Mouse (Mus musculus): ENCODE measurements around the gene Ptprg. TPM values are rescaled to one million over a fixed set of nuclear protein-coding genes. Genes with fewer than 3 reads are reported as not detected.
"Not testable (repeated sequence)": the region's sequence is repeated elsewhere in the genome, so short reads cannot be mapped to it uniquely, and the experiment has no call there.

Gene Ptprg
- polyA plus RNA-seq, 1 experiment from 2014 or later, result 34.4 TPM

DNA sequence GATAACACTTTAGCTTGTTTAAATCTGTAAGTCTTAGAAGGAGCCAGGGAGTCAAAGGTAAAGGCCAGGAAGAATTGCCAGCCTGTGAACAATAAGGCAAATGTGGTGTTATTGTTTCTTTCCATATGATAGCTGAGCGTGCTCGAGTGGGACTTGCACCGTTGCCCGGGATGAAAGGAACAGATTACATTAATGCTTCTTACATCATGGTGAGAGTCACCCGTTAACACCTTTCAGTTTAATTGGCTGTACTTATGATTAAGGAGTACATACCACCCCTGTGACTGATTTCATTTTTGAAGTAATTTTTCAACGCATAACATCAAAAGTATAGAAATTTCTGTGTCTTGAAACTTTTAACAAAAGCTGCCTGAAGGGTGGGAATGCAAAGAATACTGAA is 666.5 kb downstream of the Ptprg start:
- no peak overlapping the region for H3K4me2 ChIP-seq
- H3K4me1 ChIP-seq, result 0 out of 2 replicates have a peak, but pooled peaks cover 3% of the 10 kb centered on the region
- H3K9ac ChIP-seq, result no peak overlapping the region
- no peaks in the 10 kb centered on the region for H3K27me3 ChIP-seq
- H3K36me3 ChIP-seq, result peaks cover 24% of the 10 kb centered on the region
- ATAC-seq (ENCODE audit: insufficient number of reproducible peaks, insufficient read depth, low FRiP score, low TSS enrichment, low read depth), result no peak
- H3K27ac ChIP-seq, result no peak overlapping the region
- H3K9me3 ChIP-seq, result no peaks in the 10 kb centered on the region
- H3K4me3 ChIP-seq, result no peak overlapping the region
- WGBS, result 66% methylated on average over 6 of the region's 6 CpGs

- H3K4me1 ChIP-seq, result 0 out of 2 replicates have a peak, but pooled peaks cover 3% of the 10 kb centered on the region
- H3K27me3 ChIP-seq, result no peaks in the 10 kb centered on the region
- no peak for ATAC-seq (ENCODE audit: insufficient number of reproducible peaks, insufficient read depth, low FRiP score, low TSS enrichment, low read depth)
- H3K27ac ChIP-seq, result peak overlapping the region; percentile 34; the same call in 1 of the 2 replicates
- H3K4me2 ChIP-seq, result no peak overlapping the region
- no peaks in the 10 kb centered on the region for H3K9me3 ChIP-seq
- H3K9ac ChIP-seq, result no peak overlapping the region
- H3K36me3 ChIP-seq, result peaks cover 27% of the 10 kb centered on the region
- 48% methylated on average over 8 of the region's 8 CpGs for WGBS
- H3K4me3 ChIP-seq, result no peak overlapping the region
Measured at GRCm38 (mm10) chr14:12220540-12220939, 667.2 kb downstream of the Ptprg start.

- ATAC-seq (ENCODE audit: insufficient number of reproducible peaks, insufficient read depth, low FRiP score, low TSS enrichment, low read depth), result no peak
- Histone ChIP-seq H3K4me3 (no peak overlapping the region), H3K9ac (no peak overlapping the region), H3K4me1 (0 out of 2 replicates have a peak, but pooled peaks cover 3% of the 10 kb centered on the region), H3K4me2 (no peak overlapping the region), H3K9me3 (no peaks in the 10 kb centered on the region), H3K27me3 (no peaks in the 10 kb centered on the region), H3K27ac (no peak overlapping the region), H3K36me3 (peaks cover 24% of the 10 kb centered on the region)
- WGBS, result 73% methylated on average over 5 of the region's 5 CpGs
Measured at GRCm38 (mm10) chr14:12221571-12221970, 668.2 kb downstream of the Ptprg start.

DNA sequence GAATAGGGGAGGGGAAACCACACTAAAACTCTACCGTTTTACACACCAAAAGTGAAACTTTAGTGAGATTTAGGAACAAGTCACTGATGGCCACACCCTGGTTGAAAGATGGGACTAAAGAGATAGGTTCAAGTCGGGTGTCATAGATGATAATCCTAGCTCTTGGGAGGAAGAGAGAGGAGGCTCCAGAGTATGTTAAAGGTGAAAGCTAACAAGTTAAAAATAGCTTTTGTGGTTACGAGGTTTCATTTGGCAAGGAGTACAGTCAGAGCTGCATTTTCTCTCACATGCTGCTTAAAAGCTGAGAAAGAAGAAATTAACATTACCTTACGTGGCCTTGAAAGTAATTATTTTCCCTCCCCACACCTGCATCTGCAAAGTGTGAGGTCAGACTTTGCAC is 690.4 kb downstream of the Ptprg start:
- Histone ChIP-seq H3K4me3 (no peak overlapping the region), H3K36me3 (no peaks in the 10 kb centered on the region), H3K4me2 (no peak overlapping the region), H3K27me3 (no peaks in the 10 kb centered on the region), H3K4me1 (no peaks in the 10 kb centered on the region), H3K9ac (no peak overlapping the region), H3K9me3 (no peaks in the 10 kb centered on the region), H3K27ac (no peak overlapping the region)
- 76% methylated on average over 4 of the region's 4 CpGs for WGBS
- ATAC-seq (ENCODE audit: insufficient number of reproducible peaks, insufficient read depth, low FRiP score, low TSS enrichment, low read depth), result no peak

- H3K9ac ChIP-seq, result no peak overlapping the region
- H3K27ac ChIP-seq, result no peak overlapping the region
- no peak overlapping the region for H3K4me3 ChIP-seq
- no peaks in the 10 kb centered on the region for H3K4me1 ChIP-seq
- 62% methylated on average over 3 of the region's 3 CpGs for WGBS
- no peak overlapping the region for H3K4me2 ChIP-seq
- H3K9me3 ChIP-seq, result no peaks in the 10 kb centered on the region
- H3K27me3 ChIP-seq, result no peaks in the 10 kb centered on the region
- no peak for ATAC-seq (ENCODE audit: insufficient number of reproducible peaks, insufficient read depth, low FRiP score, low TSS enrichment, low read depth)
- no peaks in the 10 kb centered on the region for H3K36me3 ChIP-seq
Measured at GRCm38 (mm10) chr14:12276031-12276430, 722.7 kb downstream of the Ptprg start.

GRCm38 (mm10) chr14:12283641-12284040 is 730.3 kb downstream of the Ptprg start, which contains the start of gene Gm49355:
Gene Gm49355, plus strand, starts transcription at chr14:12283976.
- WGBS, result 72% methylated on average over 6 of the region's 6 CpGs
- no peak for ATAC-seq (ENCODE audit: insufficient number of reproducible peaks, insufficient read depth, low FRiP score, low TSS enrichment, low read depth)
- no peaks in the 10 kb centered on the region for H3K27me3 ChIP-seq
- H3K36me3 ChIP-seq, result no peaks in the 10 kb centered on the region
- H3K4me3 ChIP-seq, result peak within 1 kb of the TSS; percentile 83
- H3K27ac ChIP-seq, result peak within 1 kb of the TSS; percentile 96
- peak within 1 kb of the TSS; percentile 95 for H3K9ac ChIP-seq
- peak within 1 kb of the TSS; percentile 59 for H3K4me2 ChIP-seq
- no peaks in the 10 kb centered on the region for H3K4me1 ChIP-seq
- H3K9me3 ChIP-seq, result no peaks in the 10 kb centered on the region

GRCm38 (mm10) chr14:12284141-12284912 is 731.0 kb downstream of the Ptprg start, which contains the start of gene 3830406C13Rik:
Gene 3830406C13Rik, plus strand, starts transcription at chr14:12284173.
- H3K4me3 ChIP-seq, result peak within 1 kb of the TSS; percentile 83
- peak within 1 kb of the TSS; percentile 96 for H3K27ac ChIP-seq
- no peaks in the 10 kb centered on the region for H3K27me3 ChIP-seq
- H3K36me3 ChIP-seq, result peaks cover 5% of the 10 kb centered on the region; the same call in 1 of the 2 replicates
- peak; percentile 97 for ATAC-seq (ENCODE audit: insufficient number of reproducible peaks, insufficient read depth, low FRiP score, low TSS enrichment, low read depth)
- peak within 1 kb of the TSS; percentile 95 for H3K9ac ChIP-seq
- H3K4me2 ChIP-seq, result peak within 1 kb of the TSS; percentile 59
- no peaks in the 10 kb centered on the region for H3K9me3 ChIP-seq
- no peaks in the 10 kb centered on the region for H3K4me1 ChIP-seq
- WGBS, result under 1% methylated on average over 48 of the region's 48 CpGs

- ATAC-seq (ENCODE audit: insufficient number of reproducible peaks, insufficient read depth, low FRiP score, low TSS enrichment, low read depth); H3K4me1 ChIP-seq; H3K9me3 ChIP-seq; H3K27ac ChIP-seq; H3K4me3 ChIP-seq; H3K27me3 ChIP-seq; H3K9ac ChIP-seq; H3K4me2 ChIP-seq: not testable (repeated sequence)
- peaks cover 11% of the 10 kb centered on the region for H3K36me3 ChIP-seq
Measured at GRCm38 (mm10) chr14:12289747-12290146, 736.4 kb downstream of the Ptprg start.

Other genes with a start within 250 kb of the Ptprg start
- gene Gm3839, start 196.8 kb upstream of the Ptprg start, polyA plus RNA-seq (2015; fragmentation: Nextera tagmentation; extraction: Ambion mirVana), result 1.4 and 1.6 TPM in 2 replicates

Data from embryonic facial prominence, embryonic 13.5 days (tissue).